Mouse (Mus musculus) lung, postnatal 0 days (tissue): Measurements from ENCODE around the gene Fam207a. TPM values are rescaled to one million over a fixed set of nuclear protein-coding genes. Genes with fewer than 3 reads are reported as not detected.

Experiments
- ATAC-seq: fragments of 200-750 bp; cut with Nextera tagmentation; 2 replicates; pipeline ENCODE4 v1.8.0; 2017; ENCODE audit warnings: moderate library complexity
- DNase-seq: peaks from one replicate; pipeline ENCODE4 v3.0.0-alpha.2; 2016; ENCODE audit warnings: low spot score
- H3K27ac ChIP-seq: fragments of 300-500 bp; sonication (generic); 2 replicates; pipeline ENCODE4 v1.5.1; 2014; ENCODE audit warnings: antibody characterized with exemption, mild to moderate bottlenecking, low read length, mixed read lengths
- H3K27me3 ChIP-seq: fragments of 300-500 bp; sonication (generic); replicated peaks from 2 replicates; pipeline ENCODE4 v1.6.1; 2014; ENCODE audit warnings: low read length, mixed read lengths; ENCODE audit not compliant: insufficient read depth
- H3K36me3 ChIP-seq: fragments of 300-500 bp; sonication (generic); 2 replicates; pipeline ENCODE4 v1.6.1; 2014; ENCODE audit warnings: low read length, mixed read lengths; ENCODE audit not compliant: insufficient read depth
- H3K4me1 ChIP-seq: fragments of 300-500 bp; sonication (generic); 2 replicates; pipeline ENCODE4 v1.6.1; 2014; ENCODE audit warnings: antibody characterized with exemption, low read depth, low read length, mixed read lengths; ENCODE audit not compliant: insufficient read depth
- H3K4me2 ChIP-seq: fragments of 300-500 bp; sonication (generic); replicated peaks from 2 replicates; pipeline ENCODE4 v1.6.1; 2014; ENCODE audit warnings: low read depth, mild to moderate bottlenecking, low read length, moderate library complexity, mixed read lengths
- H3K4me3 ChIP-seq: fragments of 300-500 bp; sonication (generic); 2 replicates; pipeline ENCODE4 v1.5.1; 2014; ENCODE audit warnings: low read depth, low read length
- H3K9ac ChIP-seq: fragments of 300-500 bp; sonication (generic); replicated peaks from 2 replicates; pipeline ENCODE4 v1.6.1; 2014; ENCODE audit warnings: low read depth, mild to moderate bottlenecking
- H3K9me3 ChIP-seq: fragments of 300-500 bp; sonication (generic); 2 replicates; pipeline ENCODE4 v1.6.1; 2016; ENCODE audit warnings: low read length, mixed read lengths
- CTCF ChIP-seq: IDR thresholded peaks from 2 replicates; pipeline ENCODE4 v1.5.1; 2016; ENCODE audit warnings: antibody characterized with exemption, mild to moderate bottlenecking
- EP300 ChIP-seq: IDR thresholded peaks from 2 replicates; pipeline ENCODE4 v1.6.1; 2016; ENCODE audit warnings: antibody characterized with exemption, mild to moderate bottlenecking, control low read depth
- WGBS: fragments of 180-500 bp; shearing (Covaris S2); extraction: QIAGEN DNeasy Blood & Tissue Kit; methylation state at CpG from one replicate; pipeline ENCODE4 v1.1.7; 2014; 5-methylcytosine and 5-hydroxymethylcytosine counted together
- polyA plus RNA-seq: library from polyadenylated mRNA; unstranded; fragments of >200 nt; fragmentation: Nextera tagmentation; extraction: Ambion mirVana; gene quantifications from 2 replicates; pipeline ENCODE4 v1.2.1, GENCODE M21; 2015

Fam207a gene
- polyA plus RNA-seq, result 26.8 and 27.2 TPM in 2 replicates

GRCm38 (mm10) chr10:77515385-77516348, at the start of gene Fam207a:
Fam207a (minus strand) TSS chr10:77515785.
- Histone ChIP-seq H3K4me1 (0 out of 2 replicates have a peak, but pooled peaks cover 4% of the 10 kb centered on the region), H3K9ac (peak within 1 kb of the TSS; percentile 81), H3K4me2 (peak within 1 kb of the TSS; percentile 90), H3K4me3 (peak within 1 kb of the TSS; percentile 83), H3K27ac (peak within 1 kb of the TSS; percentile 78), H3K27me3 (no peaks in the 10 kb centered on the region), H3K9me3 (no peaks in the 10 kb centered on the region; the same call in 1 of the 2 replicates), H3K36me3 (peaks cover 10% of the 10 kb centered on the region; the same call in 1 of the 2 replicates)
- DNase-seq (peak; percentile 97), ATAC-seq (peak; percentile 97)
- WGBS, result under 1% methylated on average over 75 of the region's 75 CpGs
- no peak for TF ChIP-seq EP300

- no peak overlapping the region for H3K27ac ChIP-seq
- H3K9ac ChIP-seq, result no peak overlapping the region
- no peak for ATAC-seq
- H3K27me3 ChIP-seq, result no peaks in the 10 kb centered on the region
- no peak overlapping the region for H3K4me2 ChIP-seq
- DNase-seq, result no peak
- H3K4me1 ChIP-seq, result no peaks in the 10 kb centered on the region
- no peak for TF ChIP-seq EP300
- no peak for TF ChIP-seq CTCF
- no peak overlapping the region for H3K4me3 ChIP-seq
- no peaks in the 10 kb centered on the region for H3K9me3 ChIP-seq
- no peaks in the 10 kb centered on the region for H3K36me3 ChIP-seq
- WGBS, result 70% methylated on average over 8 of the region's 8 CpGs
These were observed 49.4 kb upstream of the Fam207a start for GRCm38 (mm10) chr10:77565005-77565404.

- H3K36me3 ChIP-seq, result no peaks in the 10 kb centered on the region
- no peak for ATAC-seq
- TF ChIP-seq CTCF (no peak), EP300 (no peak)
- no peaks in the 10 kb centered on the region for H3K9me3 ChIP-seq
- H3K27me3 ChIP-seq, result no peaks in the 10 kb centered on the region
- no peak overlapping the region for H3K9ac ChIP-seq
- WGBS, result 59% methylated on average over 2 of the region's 2 CpGs
- no peak overlapping the region for H3K4me3 ChIP-seq
- no peak overlapping the region for H3K27ac ChIP-seq
- H3K4me2 ChIP-seq, result no peak overlapping the region
- DNase-seq, result no peak
- H3K4me1 ChIP-seq, result no peaks in the 10 kb centered on the region
These were observed 45.9 kb upstream of the Fam207a start for GRCm38 (mm10) chr10:77561508-77561907.

GRCm38 (mm10) chr10:77560830-77561229, 45.2 kb upstream of the Fam207a start:
- no peaks in the 10 kb centered on the region for H3K4me1 ChIP-seq
- no peaks in the 10 kb centered on the region for H3K27me3 ChIP-seq
- no peak overlapping the region for H3K4me2 ChIP-seq
- H3K9ac ChIP-seq, result no peak overlapping the region
- no peaks in the 10 kb centered on the region for H3K36me3 ChIP-seq
- H3K9me3 ChIP-seq, result no peaks in the 10 kb centered on the region
- ATAC-seq (peak; percentile 64), DNase-seq (peak; percentile 44)
- WGBS, result 55% methylated on average over 9 of the region's 9 CpGs
- TF ChIP-seq CTCF, result no peak
- no peak for TF ChIP-seq EP300
- no peak overlapping the region for H3K27ac ChIP-seq
- H3K4me3 ChIP-seq, result no peak overlapping the region

- H3K9ac ChIP-seq, result no peak overlapping the region
- DNase-seq, result no peak
- ATAC-seq, result no peak
- H3K4me3 ChIP-seq, result no peak overlapping the region
- H3K4me1 ChIP-seq, result no peaks in the 10 kb centered on the region
- no peak overlapping the region for H3K27ac ChIP-seq
- no peaks in the 10 kb centered on the region for H3K36me3 ChIP-seq
- no peaks in the 10 kb centered on the region for H3K27me3 ChIP-seq
- H3K4me2 ChIP-seq, result no peak overlapping the region
- 82% methylated on average over 11 of the region's 11 CpGs for WGBS
- no peaks in the 10 kb centered on the region for H3K9me3 ChIP-seq
- TF ChIP-seq CTCF, result no peak
- TF ChIP-seq EP300, result no peak
These were observed 44.5 kb upstream of the Fam207a start for GRCm38 (mm10) chr10:77560090-77560489.

GRCm38 (mm10) chr10:77557641-77558040, 42.1 kb upstream of the Fam207a start:
- H3K36me3 ChIP-seq, result no peaks in the 10 kb centered on the region
- H3K4me1 ChIP-seq, result no peaks in the 10 kb centered on the region
- no peak overlapping the region for H3K4me2 ChIP-seq
- DNase-seq (no peak), ATAC-seq (no peak)
- WGBS, result 89% methylated on average over 4 of the region's 4 CpGs
- H3K9ac ChIP-seq, result no peak overlapping the region
- H3K27me3 ChIP-seq, result no peaks in the 10 kb centered on the region
- H3K4me3 ChIP-seq, result no peak overlapping the region
- no peak overlapping the region for H3K27ac ChIP-seq
- H3K9me3 ChIP-seq, result no peaks in the 10 kb centered on the region
- peak; percentile 47 for TF ChIP-seq CTCF
- no peak for TF ChIP-seq EP300
